Mouse (Mus musculus): Measurements from ENCODE around the gene Wfdc1. TPM values are rescaled to one million over a fixed set of nuclear protein-coding genes. Genes with fewer than 3 reads are reported as not detected.

The Wfdc1 gene
- polyA plus RNA-seq, 1 experiment from 2014 or later, result 0.25 TPM

GRCm38 (mm10) chr8:119641058-119641457, 25.1 kb upstream of the Wfdc1 start:
- Histone ChIP-seq H3K36me3 (no peaks in the 10 kb centered on the region), H3K27ac (no peak overlapping the region), H3K9me3 (no peaks in the 10 kb centered on the region), H3K4me3 (no peak overlapping the region), H3K27me3 (peaks cover 8% of the 10 kb centered on the region), H3K4me2 (no peak overlapping the region), H3K9ac (no peak overlapping the region), H3K4me1 (no peaks in the 10 kb centered on the region)
- WGBS, result 84% methylated on average over 5 of the region's 5 CpGs
- no peak for ATAC-seq (ENCODE audit: insufficient number of reproducible peaks, insufficient read depth, low FRiP score, low TSS enrichment, low read depth)

GRCm38 (mm10) chr8:119642960-119643359, 23.2 kb upstream of the Wfdc1 start:
- Histone ChIP-seq H3K27me3 (no peaks in the 10 kb centered on the region; the same call in 1 of the 2 replicates), H3K4me2 (no peak overlapping the region), H3K9me3 (0 out of 2 replicates have a peak, but pooled peaks cover 4% of the 10 kb centered on the region), H3K4me3 (no peak overlapping the region), H3K4me1 (no peaks in the 10 kb centered on the region), H3K9ac (no peak overlapping the region), H3K36me3 (no peaks in the 10 kb centered on the region), H3K27ac (no peak overlapping the region)
- ATAC-seq (ENCODE audit: insufficient number of reproducible peaks, insufficient read depth, low FRiP score, low TSS enrichment, low read depth), result no peak
- 79% methylated on average over 1 of the region's 1 CpGs for WGBS

GRCm38 (mm10) chr8:119644429-119644960, 21.7 kb upstream of the Wfdc1 start:
- 61% methylated on average over 17 of the region's 17 CpGs for WGBS
- Histone ChIP-seq H3K36me3 (no peaks in the 10 kb centered on the region), H3K4me2 (no peak overlapping the region), H3K4me3 (no peak overlapping the region), H3K4me1 (no peaks in the 10 kb centered on the region), H3K27me3 (no peaks in the 10 kb centered on the region; the same call in 1 of the 2 replicates), H3K9me3 (0 out of 2 replicates have a peak, but pooled peaks cover 4% of the 10 kb centered on the region), H3K9ac (no peak overlapping the region), H3K27ac (no peak overlapping the region)
- ATAC-seq (ENCODE audit: insufficient number of reproducible peaks, insufficient read depth, low FRiP score, low TSS enrichment, low read depth), result no peak

GRCm38 (mm10) chr8:119644981-119645597, 21.1 kb upstream of the Wfdc1 start:
- H3K9ac ChIP-seq, result no peak overlapping the region
- no peak overlapping the region for H3K4me2 ChIP-seq
- 61% methylated on average over 18 of the region's 18 CpGs for WGBS
- no peak for ATAC-seq (ENCODE audit: insufficient number of reproducible peaks, insufficient read depth, low FRiP score, low TSS enrichment, low read depth)
- no peaks in the 10 kb centered on the region for H3K4me1 ChIP-seq
- H3K27ac ChIP-seq, result no peak overlapping the region
- H3K36me3 ChIP-seq, result no peaks in the 10 kb centered on the region
- 0 out of 2 replicates have a peak, but pooled peaks cover 4% of the 10 kb centered on the region for H3K9me3 ChIP-seq
- H3K4me3 ChIP-seq, result no peak overlapping the region
- no peaks in the 10 kb centered on the region; the same call in 1 of the 2 replicates for H3K27me3 ChIP-seq

- no peak for ATAC-seq (ENCODE audit: insufficient number of reproducible peaks, insufficient read depth, low FRiP score, low TSS enrichment, low read depth)
- H3K9ac ChIP-seq, result no peak overlapping the region
- H3K36me3 ChIP-seq, result no peaks in the 10 kb centered on the region
- H3K27ac ChIP-seq, result no peak overlapping the region
- H3K4me1 ChIP-seq, result no peaks in the 10 kb centered on the region
- H3K9me3 ChIP-seq, result 0 out of 2 replicates have a peak, but pooled peaks cover 4% of the 10 kb centered on the region
- H3K27me3 ChIP-seq, result no peaks in the 10 kb centered on the region; the same call in 1 of the 2 replicates
- H3K4me2 ChIP-seq, result no peak overlapping the region
- no peak overlapping the region for H3K4me3 ChIP-seq
- 72% methylated on average over 3 of the region's 3 CpGs for WGBS
Observed at GRCm38 (mm10) chr8:119646197-119646596, 20.0 kb upstream of the Wfdc1 start.

GRCm38 (mm10) chr8:119646846-119647245, 19.3 kb upstream of the Wfdc1 start:
- H3K36me3 ChIP-seq, result no peaks in the 10 kb centered on the region
- H3K9me3 ChIP-seq, result 0 out of 2 replicates have a peak, but pooled peaks cover 4% of the 10 kb centered on the region
- WGBS, result 82% methylated on average over 7 of the region's 7 CpGs
- no peaks in the 10 kb centered on the region for H3K4me1 ChIP-seq
- no peak overlapping the region for H3K4me2 ChIP-seq
- H3K27ac ChIP-seq, result no peak overlapping the region
- H3K9ac ChIP-seq, result no peak overlapping the region
- no peaks in the 10 kb centered on the region; the same call in 1 of the 2 replicates for H3K27me3 ChIP-seq
- H3K4me3 ChIP-seq, result no peak overlapping the region
- ATAC-seq (ENCODE audit: insufficient number of reproducible peaks, insufficient read depth, low FRiP score, low TSS enrichment, low read depth), result no peak

GRCm38 (mm10) chr8:119651324-119651723, 14.8 kb upstream of the Wfdc1 start:
- Histone ChIP-seq H3K4me3 (no peak overlapping the region), H3K9ac (no peak overlapping the region), H3K9me3 (0 out of 2 replicates have a peak, but pooled peaks cover 3% of the 10 kb centered on the region), H3K36me3 (no peaks in the 10 kb centered on the region), H3K27me3 (no peaks in the 10 kb centered on the region), H3K4me2 (no peak overlapping the region), H3K4me1 (no peaks in the 10 kb centered on the region; the same call in 1 of the 2 replicates), H3K27ac (no peak overlapping the region)
- WGBS, result 20% methylated on average over 2 of the region's 2 CpGs
- ATAC-seq (ENCODE audit: insufficient number of reproducible peaks, insufficient read depth, low FRiP score, low TSS enrichment, low read depth), result no peak

GRCm38 (mm10) chr8:119656709-119657464, 9.3 kb upstream of the Wfdc1 start:
- no peak for ATAC-seq (ENCODE audit: insufficient number of reproducible peaks, insufficient read depth, low FRiP score, low TSS enrichment, low read depth)
- Histone ChIP-seq H3K4me3 (no peak overlapping the region), H3K36me3 (no peaks in the 10 kb centered on the region), H3K4me1 (peaks cover 15% of the 10 kb centered on the region), H3K4me2 (no peak overlapping the region), H3K9ac (no peak overlapping the region), H3K27me3 (no peaks in the 10 kb centered on the region), H3K9me3 (no peaks in the 10 kb centered on the region), H3K27ac (no peak overlapping the region)
- WGBS, result 49% methylated on average over 5 of the region's 5 CpGs

GRCm38 (mm10) chr8:119661081-119661480, 5.1 kb upstream of the Wfdc1 start:
- no peak for ATAC-seq (ENCODE audit: insufficient number of reproducible peaks, insufficient read depth, low FRiP score, low TSS enrichment, low read depth)
- Histone ChIP-seq H3K4me3 (no peak overlapping the region), H3K4me2 (no peak overlapping the region), H3K27me3 (peaks cover 6% of the 10 kb centered on the region), H3K27ac (no peak overlapping the region), H3K4me1 (peaks cover 15% of the 10 kb centered on the region), H3K36me3 (no peaks in the 10 kb centered on the region), H3K9me3 (no peaks in the 10 kb centered on the region), H3K9ac (no peak overlapping the region)
- 10% methylated on average over 9 of the region's 9 CpGs for WGBS

GRCm38 (mm10) chr8:119661892-119662291, 4.3 kb upstream of the Wfdc1 start:
- Histone ChIP-seq H3K4me3 (no peak overlapping the region), H3K36me3 (no peaks in the 10 kb centered on the region), H3K9ac (no peak overlapping the region), H3K27ac (no peak overlapping the region), H3K27me3 (peaks cover 10% of the 10 kb centered on the region), H3K4me1 (peaks cover 18% of the 10 kb centered on the region), H3K9me3 (no peaks in the 10 kb centered on the region), H3K4me2 (no peak overlapping the region)
- no peak for ATAC-seq (ENCODE audit: insufficient number of reproducible peaks, insufficient read depth, low FRiP score, low TSS enrichment, low read depth)
- WGBS, result 75% methylated on average over 6 of the region's 6 CpGs

GRCm38 (mm10) chr8:119663440-119663839, 2.7 kb upstream of the Wfdc1 start:
- ATAC-seq (ENCODE audit: insufficient number of reproducible peaks, insufficient read depth, low FRiP score, low TSS enrichment, low read depth), result no peak
- Histone ChIP-seq H3K36me3 (no peaks in the 10 kb centered on the region), H3K27ac (no peak overlapping the region), H3K4me1 (peaks cover 18% of the 10 kb centered on the region), H3K4me2 (no peak overlapping the region), H3K27me3 (peaks cover 17% of the 10 kb centered on the region), H3K4me3 (no peak overlapping the region), H3K9ac (no peak overlapping the region), H3K9me3 (no peaks in the 10 kb centered on the region)
- 43% methylated on average over 11 of the region's 11 CpGs for WGBS

All from embryonic facial prominence, embryonic 13.5 days (tissue).